Mouse (Mus musculus): ENCODE results near the gene Dnaaf1. TPM values are rescaled to one million over a fixed set of nuclear protein-coding genes. Genes with fewer than 3 reads are reported as not detected.

Gene Dnaaf1
- not detected in 2 replicates for polyA plus RNA-seq (2015; fragmentation: Nextera tagmentation; extraction: Ambion mirVana)

DNA sequence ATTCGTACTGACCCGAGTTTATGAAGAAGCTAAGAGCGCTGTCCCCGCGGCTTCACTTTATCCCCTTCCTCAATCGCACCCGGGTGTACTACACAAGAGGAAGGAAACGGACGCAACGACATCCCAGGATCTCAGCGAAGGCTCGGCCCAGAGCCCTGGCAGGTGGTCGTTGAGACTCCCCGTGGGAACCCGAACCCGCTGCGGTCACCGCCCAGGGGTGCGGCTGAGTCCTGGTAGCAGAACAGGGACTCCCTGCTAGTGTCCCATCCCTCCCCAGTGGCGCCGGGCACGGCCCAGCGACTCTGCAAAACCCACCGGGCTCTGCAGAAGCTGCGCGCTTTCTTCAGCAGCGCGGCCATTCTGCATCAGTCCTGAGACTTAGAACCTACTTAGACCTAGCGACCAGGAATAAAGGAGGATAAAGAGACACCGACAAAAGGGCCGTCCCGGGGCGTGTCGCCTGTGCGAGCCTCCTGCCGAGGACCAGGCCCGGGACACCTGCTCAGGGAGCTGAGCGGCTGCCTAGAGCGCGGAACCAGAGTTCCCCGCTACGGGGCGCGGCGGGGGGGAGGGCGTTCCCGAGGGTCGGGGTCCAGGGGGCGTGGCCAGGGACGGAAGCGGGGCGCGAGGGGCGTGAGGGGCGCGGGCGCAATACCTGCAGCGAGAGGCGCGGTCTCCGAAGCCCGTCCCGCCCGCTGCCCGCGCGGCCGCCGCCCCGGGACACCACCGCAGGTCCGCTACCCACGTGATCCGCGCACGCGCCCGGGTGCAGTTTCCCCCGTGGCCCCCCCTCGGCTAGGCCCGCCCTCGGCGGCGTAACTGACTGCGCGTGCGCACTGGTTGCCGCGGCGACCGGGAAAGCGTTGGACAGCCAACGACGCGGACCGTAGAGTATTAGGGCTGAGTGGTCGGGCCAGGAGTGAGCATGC is at the start of gene Dnaaf1, which contains the start of gene Hsdl1:
Dnaaf1 (plus strand) TSS at position 799 of the 929 bp plus-strand sequence.
Hsdl1 (minus strand) TSS at position 747 of the 929 bp plus-strand sequence.

DNA sequence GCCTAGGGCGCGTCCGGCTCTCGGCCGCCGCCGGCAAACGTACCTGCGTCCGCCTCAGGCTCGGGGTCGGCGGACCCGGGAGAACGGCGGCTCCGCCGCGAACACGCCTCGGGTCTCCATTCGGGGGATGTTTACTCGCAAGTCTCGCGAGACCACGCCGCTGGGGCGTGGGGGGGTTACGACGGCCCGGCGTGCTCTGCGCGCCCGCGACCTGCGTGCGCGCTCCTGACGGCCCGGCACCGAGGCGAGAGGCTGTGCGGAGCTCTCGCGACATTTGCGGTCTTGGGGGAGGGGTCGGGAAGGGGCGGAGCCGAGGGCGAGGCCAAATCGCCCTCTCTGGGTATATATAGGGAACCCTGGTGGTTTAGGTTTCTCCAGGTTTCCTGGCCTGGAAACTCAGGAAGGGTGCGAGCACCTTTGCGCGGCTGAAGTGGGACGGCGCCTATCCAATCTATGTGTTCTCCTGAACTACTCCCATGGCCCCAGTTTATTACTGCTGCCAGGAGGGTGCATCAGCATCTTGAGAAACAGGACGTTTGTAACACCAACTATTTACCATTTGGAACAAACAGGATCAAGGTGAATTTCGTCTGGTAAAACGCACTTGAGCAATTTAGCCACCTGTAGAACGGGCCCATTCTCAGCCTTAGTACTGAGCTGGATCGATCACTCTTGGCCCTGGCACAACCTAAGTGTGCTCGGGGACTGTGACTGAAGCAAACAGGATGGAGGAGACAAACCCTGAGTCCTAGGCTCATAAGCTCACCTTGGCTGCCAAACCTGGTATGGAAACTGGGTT is 16.2 kb upstream of the Dnaaf1 start, which contains the start of gene Mbtps1:
Mbtps1 (minus strand) TSS at position 133 of the 799 bp plus-strand sequence.

DNA sequence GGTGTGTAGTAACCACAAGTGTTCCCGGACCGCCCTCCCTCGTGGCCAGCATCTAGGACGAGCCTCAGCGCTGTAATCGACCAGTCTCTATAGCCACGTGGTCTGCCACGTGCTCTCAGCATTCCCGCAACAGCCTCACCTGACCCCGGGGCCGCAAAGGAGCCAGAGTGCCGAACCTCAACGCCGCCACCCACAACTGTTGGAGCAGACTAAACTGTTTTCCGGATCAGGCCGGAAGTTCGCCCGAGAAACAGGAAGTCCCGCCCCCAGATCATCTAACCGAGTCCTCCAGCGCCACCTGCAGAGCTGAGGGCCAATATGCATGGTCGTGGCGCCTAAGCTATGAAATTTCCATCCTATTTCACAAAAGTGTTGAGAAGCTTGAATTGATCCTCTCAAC is 30.0 kb downstream of the Dnaaf1 start, which contains the start of gene Taf1c:
Taf1c (minus strand) TSS at position 227 of the 400 bp plus-strand sequence.

DNA sequence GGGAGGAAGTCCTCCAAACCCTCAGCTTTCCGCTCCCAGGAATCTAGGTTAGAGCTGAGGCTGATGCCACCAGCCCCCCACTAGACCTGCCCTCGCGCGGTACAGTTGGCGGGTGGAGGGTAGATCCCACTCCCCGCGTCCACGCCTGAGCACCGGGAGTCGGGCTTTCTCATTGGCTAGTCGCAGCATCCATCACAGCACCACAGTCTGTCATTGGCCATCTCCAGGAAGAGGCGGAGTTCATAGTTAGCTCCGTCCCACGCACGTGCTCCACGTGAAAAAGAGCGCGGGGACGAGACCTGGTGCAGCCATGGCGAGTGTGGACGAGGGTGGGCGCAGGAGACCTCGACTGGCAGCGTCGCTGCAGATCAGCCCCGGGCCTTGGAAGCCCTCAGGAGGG is 37.4 kb downstream of the Dnaaf1 start, which contains the start of gene Adad2:
Adad2 (plus strand) TSS at position 277 of the 400 bp plus-strand sequence.

DNA sequence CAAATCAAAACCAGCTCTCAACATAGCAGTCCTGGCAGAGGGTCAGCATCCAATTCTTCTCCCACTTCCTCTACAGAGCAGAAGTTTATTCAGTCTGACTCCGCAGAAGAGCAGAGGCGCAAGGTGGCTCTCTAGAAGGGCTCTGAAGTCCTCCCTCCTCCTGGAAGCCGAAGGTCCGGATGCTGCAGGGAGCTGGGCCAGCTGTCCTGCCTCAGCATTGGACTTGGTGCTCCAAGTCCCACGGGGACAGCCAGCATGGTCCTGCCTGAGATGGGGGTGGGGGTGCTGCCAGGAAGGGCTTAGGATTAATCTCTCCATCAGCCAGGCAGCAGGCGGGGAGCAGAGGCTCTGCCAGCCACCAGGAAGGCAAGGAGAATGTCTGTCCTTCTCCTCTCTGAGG is 60.3 kb downstream of the Dnaaf1 start, which contains the start of gene Kcng4:
Kcng4 (minus strand) TSS at position 303 of the 400 bp plus-strand sequence.

Other genes with a start within 250 kb of the Dnaaf1 start
- gene Hsbp1, start 230.7 kb upstream of the Dnaaf1 start, polyA plus RNA-seq (2015; fragmentation: Nextera tagmentation; extraction: Ambion mirVana) = 242 and 258 TPM in 2 replicates
- gene Mlycd, start 180.4 kb upstream of the Dnaaf1 start, polyA plus RNA-seq (2015; fragmentation: Nextera tagmentation; extraction: Ambion mirVana) = 96.9 and 121 TPM in 2 replicates
- 1.8 and 2.1 TPM in 2 replicates for gene Osgin1, start 141.1 kb upstream of the Dnaaf1 start, polyA plus RNA-seq (2015; fragmentation: Nextera tagmentation; extraction: Ambion mirVana)
- gene Necab2, start 128.5 kb upstream of the Dnaaf1 start, polyA plus RNA-seq (2015; fragmentation: Nextera tagmentation; extraction: Ambion mirVana) = 0.23 and 0.26 TPM in 2 replicates
- gene Slc38a8, start 73.5 kb upstream of the Dnaaf1 start, polyA plus RNA-seq (2015; fragmentation: Nextera tagmentation; extraction: Ambion mirVana) = not detected in 2 replicates
- 39.1 and 41.9 TPM in 2 replicates for gene Mbtps1, start 16.5 kb upstream of the Dnaaf1 start, polyA plus RNA-seq (2015; fragmentation: Nextera tagmentation; extraction: Ambion mirVana)
- gene Hsdl1, start 52 bp upstream of the Dnaaf1 start, polyA plus RNA-seq (2015; fragmentation: Nextera tagmentation; extraction: Ambion mirVana) = 15.5 and 16.9 TPM in 2 replicates
- 3.5 and 3.6 TPM in 2 replicates for gene Taf1c, start 30.0 kb downstream of the Dnaaf1 start, polyA plus RNA-seq (2015; fragmentation: Nextera tagmentation; extraction: Ambion mirVana)
- gene Adad2, start 37.5 kb downstream of the Dnaaf1 start, polyA plus RNA-seq (2015; fragmentation: Nextera tagmentation; extraction: Ambion mirVana) = not detected in 2 replicates
- 0.21 and 0.37 TPM in 2 replicates for gene Kcng4, start 60.4 kb downstream of the Dnaaf1 start, polyA plus RNA-seq (2015; fragmentation: Nextera tagmentation; extraction: Ambion mirVana)
- gene Wfdc1, start 91.1 kb downstream of the Dnaaf1 start, polyA plus RNA-seq (2015; fragmentation: Nextera tagmentation; extraction: Ambion mirVana) = 52.7 and 62.0 TPM in 2 replicates
- gene Atp2c2, start 124.8 kb downstream of the Dnaaf1 start, polyA plus RNA-seq (2015; fragmentation: Nextera tagmentation; extraction: Ambion mirVana) = 0.11 TPM in 1 of 2 replicates, not detected in the other
- 4.5 and 5.3 TPM in 2 replicates for gene Tldc1, start 203.2 kb downstream of the Dnaaf1 start, polyA plus RNA-seq (2015; fragmentation: Nextera tagmentation; extraction: Ambion mirVana)